Mouse (Mus musculus): ENCODE data around the gene Tpst1. TPM values are rescaled to one million over a fixed set of nuclear protein-coding genes. Genes with fewer than 3 reads are reported as not detected.

The Tpst1 gene
- polyA plus RNA-seq (2015; fragmentation: Nextera tagmentation; extraction: Ambion mirVana) = 54.7 and 56.9 TPM in 2 replicates

DNA sequence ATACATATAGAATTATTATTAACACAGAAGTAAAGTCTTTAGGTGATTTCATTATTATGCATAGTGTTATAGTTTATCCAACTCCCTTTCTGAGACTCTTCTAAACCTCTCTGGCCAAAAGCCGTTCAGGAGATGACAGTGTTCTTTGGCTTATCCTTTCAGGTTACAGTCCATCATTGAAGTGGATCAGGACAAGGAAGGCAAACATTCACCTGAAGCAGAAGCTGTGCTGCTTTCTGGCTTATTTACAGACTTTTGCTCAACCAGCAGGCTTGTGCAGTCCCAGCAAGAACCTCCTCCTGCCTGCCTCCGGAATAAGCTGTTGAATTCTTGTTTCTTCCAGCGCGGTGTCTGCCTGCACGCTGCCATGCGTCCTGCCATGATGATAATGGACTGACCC lies at the start of gene Tpst1:
Tpst1 (plus strand) TSS at position 301 of the 400 bp plus-strand sequence.

GRCm38 (mm10) chr5:130029142-130029897 lies 43.8 kb upstream of the Tpst1 start, which contains the start of the genes Asl and Crcp:
Gene Asl (minus strand): TSS chr5:130029247.
Gene Crcp (plus strand): TSS chr5:130029290.

DNA sequence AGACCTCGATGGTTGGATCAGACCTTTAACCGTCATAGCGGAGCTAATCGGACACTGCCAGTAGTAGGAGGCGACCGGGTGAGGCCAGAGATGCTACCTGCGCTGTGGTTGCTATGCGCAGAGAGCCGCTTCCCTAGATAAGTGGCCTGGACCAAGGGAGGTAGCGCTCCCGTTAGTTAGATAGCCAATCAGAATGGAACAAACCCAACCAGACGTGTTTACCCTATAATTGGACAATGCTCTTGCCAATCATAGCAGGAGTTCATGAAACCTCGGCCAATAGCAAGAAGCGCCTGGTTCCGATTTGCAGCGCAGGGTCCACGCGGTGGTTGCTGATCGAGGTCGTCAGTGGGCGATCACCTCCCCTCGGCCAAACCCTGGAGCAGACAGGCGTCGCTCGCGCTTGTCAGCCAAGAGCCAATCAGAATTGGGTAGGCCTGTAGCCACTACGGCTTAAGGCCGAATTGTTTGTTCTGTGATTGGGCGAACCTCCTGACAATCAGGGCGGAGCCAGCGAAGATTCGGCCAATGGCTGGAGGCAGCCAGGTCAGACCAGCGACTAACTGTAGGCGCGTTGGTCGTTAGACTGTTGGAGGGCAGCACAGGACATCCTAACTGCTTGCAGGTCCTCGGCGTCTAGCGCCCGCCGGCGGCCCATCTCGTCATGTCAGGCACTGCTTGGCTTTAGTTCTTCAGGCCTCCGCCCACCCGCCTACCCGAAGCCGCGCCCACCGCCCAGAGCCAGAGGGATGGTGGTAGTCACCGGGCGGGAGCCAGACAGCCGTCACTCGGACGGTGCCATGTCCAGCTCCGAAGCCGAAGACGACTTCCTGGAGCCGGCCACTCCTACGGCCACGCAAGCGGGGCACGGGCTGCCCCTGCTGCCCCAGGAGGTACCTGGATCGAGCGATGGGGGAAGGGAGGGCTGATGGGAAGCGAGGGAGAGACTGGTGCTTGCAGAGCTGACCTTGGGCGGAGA lies 71.5 kb downstream of the Tpst1 start, which contains the start of gene Kctd7:
Kctd7 (plus strand) TSS at position 528 of the 979 bp plus-strand sequence.

DNA sequence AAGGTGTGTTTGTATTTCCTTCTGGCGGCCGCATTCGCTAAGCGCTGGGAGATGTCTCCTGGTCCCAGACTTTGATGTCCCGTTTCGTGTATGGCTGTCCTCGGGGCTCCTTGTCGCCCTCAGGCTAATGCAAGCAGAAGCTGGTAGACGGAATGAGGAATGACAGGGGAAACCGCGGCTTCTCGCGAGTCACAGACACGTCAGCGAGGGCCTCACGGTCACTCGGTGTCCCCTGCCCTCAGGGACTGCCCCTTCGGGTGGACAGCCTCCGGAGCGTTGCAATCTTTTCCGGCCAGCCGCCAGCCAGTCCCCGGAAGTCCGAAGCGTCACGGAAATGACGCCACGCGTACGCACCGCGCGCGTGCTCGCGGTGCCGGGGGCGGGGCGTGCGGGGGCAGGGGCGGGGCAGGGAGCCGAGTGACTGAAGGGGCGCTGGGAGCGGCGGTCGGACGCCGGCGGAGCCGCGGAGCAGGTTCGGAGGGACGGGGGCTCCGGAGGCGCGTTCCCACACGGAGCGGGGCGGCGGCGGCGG lies 98.4 kb downstream of the Tpst1 start, which contains the start of gene Rabgef1:
Rabgef1 (plus strand) TSS at position 376 of the 532 bp plus-strand sequence.

Other genes with a start within 250 kb of the Tpst1 start
- gene Sumf2, start 226.3 kb upstream of the Tpst1 start, polyA plus RNA-seq (2015; fragmentation: Nextera tagmentation; extraction: Ambion mirVana) = 25.5 and 28.1 TPM in 2 replicates
- 857 and 863 TPM in 2 replicates for gene Chchd2, start 185.9 kb upstream of the Tpst1 start, polyA plus RNA-seq (2015; fragmentation: Nextera tagmentation; extraction: Ambion mirVana)
- 7.1 and 8.0 TPM in 2 replicates for gene Zbed5, start 177.6 kb upstream of the Tpst1 start, polyA plus RNA-seq (2015; fragmentation: Nextera tagmentation; extraction: Ambion mirVana)
- 5.8 and 6.3 TPM in 2 replicates for gene Phkg1, start 174.8 kb upstream of the Tpst1 start, polyA plus RNA-seq (2015; fragmentation: Nextera tagmentation; extraction: Ambion mirVana)
- 4.2 and 5.0 TPM in 2 replicates for gene Nupr1l, start 164.8 kb upstream of the Tpst1 start, polyA plus RNA-seq (2015; fragmentation: Nextera tagmentation; extraction: Ambion mirVana)
- 20.0 and 23.8 TPM in 2 replicates for gene Vkorc1l1, start 131.4 kb upstream of the Tpst1 start, polyA plus RNA-seq (2015; fragmentation: Nextera tagmentation; extraction: Ambion mirVana)
- 47.7 and 48.3 TPM in 2 replicates for gene Gusb, start 70.3 kb upstream of the Tpst1 start, polyA plus RNA-seq (2015; fragmentation: Nextera tagmentation; extraction: Ambion mirVana)
- 41.7 and 41.8 TPM in 2 replicates for gene Asl, start 44.1 kb upstream of the Tpst1 start, polyA plus RNA-seq (2015; fragmentation: Nextera tagmentation; extraction: Ambion mirVana)
- 68.6 and 76.2 TPM in 2 replicates for gene Crcp, start 44.0 kb upstream of the Tpst1 start, polyA plus RNA-seq (2015; fragmentation: Nextera tagmentation; extraction: Ambion mirVana)
- gene Kctd7, start 71.5 kb downstream of the Tpst1 start, polyA plus RNA-seq (2015; fragmentation: Nextera tagmentation; extraction: Ambion mirVana) = 11.6 and 12.9 TPM in 2 replicates
- gene Rabgef1, start 98.5 kb downstream of the Tpst1 start, polyA plus RNA-seq (2015; fragmentation: Nextera tagmentation; extraction: Ambion mirVana) = 29.6 and 32.7 TPM in 2 replicates
- 31.4 and 36.8 TPM in 2 replicates for gene Tmem248, start 143.8 kb downstream of the Tpst1 start, polyA plus RNA-seq (2015; fragmentation: Nextera tagmentation; extraction: Ambion mirVana)
- 58.3 and 61.9 TPM in 2 replicates for gene Sbds, start 182.2 kb downstream of the Tpst1 start, polyA plus RNA-seq (2015; fragmentation: Nextera tagmentation; extraction: Ambion mirVana)
- gene Tyw1, start 182.3 kb downstream of the Tpst1 start, polyA plus RNA-seq (2015; fragmentation: Nextera tagmentation; extraction: Ambion mirVana) = 16.7 and 18.1 TPM in 2 replicates